Mouse (Mus musculus) neural tube, embryonic 10.5 days (tissue): ENCODE data around the gene Col2a1.

Experiments
- DNase-seq: peaks from one replicate; pipeline ENCODE4 v3.0.0-alpha.2; 2017; ENCODE audit warnings: low spot score; ENCODE audit errors: extremely low spot score

Gene Col2a1

DNA sequence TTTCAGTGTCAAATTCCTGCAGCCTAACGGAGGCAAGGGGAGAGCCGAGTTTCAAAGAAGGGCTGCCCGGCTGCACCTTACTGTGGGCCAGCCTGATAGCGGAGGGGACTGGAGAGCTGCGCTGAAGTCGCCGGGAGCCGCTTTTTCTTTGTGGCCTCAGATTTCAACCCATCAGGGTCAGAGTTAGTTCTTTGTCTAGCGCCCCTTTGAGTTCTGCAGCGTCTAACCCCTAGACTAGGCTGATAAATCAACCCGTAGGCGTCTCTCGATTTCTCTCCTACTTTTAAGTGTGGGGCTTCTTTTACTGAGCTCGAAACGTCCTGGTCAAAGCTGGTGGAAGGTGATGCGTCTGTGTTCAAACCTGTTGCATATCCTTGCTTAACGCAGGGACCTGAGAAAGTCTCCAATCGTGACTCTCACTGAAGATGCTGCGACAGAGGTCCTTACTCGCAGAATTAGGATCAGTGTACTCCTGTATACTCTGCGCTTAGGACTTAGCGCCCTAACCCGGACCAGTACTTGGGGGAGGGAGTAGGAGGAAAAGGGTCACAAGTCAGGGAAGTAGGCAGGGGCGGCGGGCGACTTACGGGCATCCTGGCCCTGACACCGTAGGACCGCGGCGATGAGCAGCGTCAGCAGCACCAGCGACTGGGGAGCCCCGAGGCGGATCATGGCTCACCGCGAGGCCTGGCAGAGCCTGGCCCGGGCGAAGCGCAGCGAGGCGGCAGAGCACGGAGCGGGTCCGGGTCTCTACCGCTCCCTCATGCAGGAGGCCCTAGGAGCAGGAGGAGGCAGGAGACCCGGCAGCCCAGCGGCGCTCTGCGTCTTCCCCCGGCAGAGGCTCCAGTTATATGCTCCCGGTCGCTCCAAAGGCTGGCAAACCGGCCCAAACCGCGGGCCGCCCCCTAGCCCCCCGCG is at the start of gene Col2a1:
Gene Col2a1 (minus strand): TSS at position 874 of the 918 bp plus-strand sequence.
- DNase-seq = peak; percentile 81

GRCm38 (mm10) chr15:98051685-98052084 is 47.2 kb upstream of the Col2a1 start:
- no peak for DNase-seq

DNA sequence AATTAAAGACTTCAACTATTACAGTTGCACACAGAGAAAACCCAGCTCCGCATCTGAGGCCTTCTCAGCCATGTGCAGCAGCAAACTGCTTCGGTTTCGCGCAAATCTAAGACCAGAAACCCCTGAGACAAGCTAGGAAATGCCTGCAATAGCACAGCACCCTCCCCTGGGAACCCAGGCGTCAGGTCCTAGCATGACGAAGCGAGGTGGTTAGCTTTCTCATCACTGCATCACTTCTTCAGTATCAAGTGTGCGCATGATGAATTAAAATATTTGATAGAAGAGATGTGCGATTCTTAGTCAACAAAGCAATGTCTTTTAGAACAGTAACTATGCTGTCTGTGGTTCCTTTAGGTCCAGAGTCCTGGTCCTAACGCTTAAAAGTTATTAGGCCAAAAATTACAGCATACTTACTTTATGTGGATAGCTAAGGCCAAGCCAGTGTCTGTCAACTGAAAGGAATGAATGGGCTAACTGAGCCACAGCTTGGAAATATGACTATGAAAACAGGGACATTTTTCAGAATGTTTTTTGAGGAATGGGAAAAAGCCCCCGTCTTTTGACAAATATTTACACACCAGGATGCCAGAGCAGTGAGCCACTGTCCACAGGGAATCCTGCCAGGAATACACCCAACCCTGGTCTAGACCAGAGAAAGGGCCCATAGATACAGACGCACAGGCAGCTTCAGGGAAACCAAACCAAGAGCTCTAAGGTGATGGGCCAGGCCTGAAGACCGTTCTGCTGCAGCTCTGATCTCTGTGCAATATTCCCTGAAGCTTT is 44.6 kb upstream of the Col2a1 start:
- no peak for DNase-seq

DNA sequence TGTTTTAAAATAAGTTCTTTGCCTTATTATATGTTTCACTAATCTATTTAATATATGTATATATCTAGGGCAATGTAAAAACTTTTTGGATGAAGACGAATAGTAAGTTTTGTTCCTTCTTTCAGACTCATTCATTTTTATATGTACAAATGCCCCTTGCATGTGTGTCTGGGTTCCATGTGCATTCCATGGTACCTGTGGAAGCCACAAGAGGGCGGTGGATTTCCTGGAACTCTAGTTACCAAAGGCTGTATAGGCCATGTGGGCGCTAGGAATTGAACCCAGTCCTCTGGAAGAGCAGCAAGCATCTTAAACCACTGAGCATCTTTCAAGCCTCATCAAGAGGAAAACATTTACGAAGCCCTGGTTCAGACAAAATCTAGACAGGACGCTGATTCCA is 39.9 kb upstream of the Col2a1 start:
- DNase-seq = no peak

GRCm38 (mm10) chr15:98043967-98044366 is 39.5 kb upstream of the Col2a1 start:
- no peak for DNase-seq

- no peak for DNase-seq
Measured at GRCm38 (mm10) chr15:98042508-98042907, 38.0 kb upstream of the Col2a1 start.

GRCm38 (mm10) chr15:98039682-98040081 is 35.2 kb upstream of the Col2a1 start:
- no peak for DNase-seq

DNA sequence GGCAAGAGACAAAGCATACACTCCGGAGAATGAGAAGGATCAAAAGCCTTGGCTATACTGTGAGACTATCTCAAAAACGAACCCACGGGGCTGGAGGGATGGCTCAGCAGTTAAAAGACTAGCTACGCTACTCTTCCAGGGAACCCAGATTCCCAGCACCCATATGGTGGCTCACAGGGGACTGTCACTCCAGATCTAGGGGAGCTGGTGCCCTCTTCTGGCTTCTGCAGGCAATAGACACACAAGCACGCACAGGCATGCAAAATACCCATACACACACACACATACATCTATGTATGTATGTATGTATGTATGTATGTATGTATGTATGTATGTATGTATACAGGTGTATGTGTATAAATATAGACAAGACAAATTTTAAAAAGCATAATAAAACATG is 32.1 kb upstream of the Col2a1 start:
- no peak for DNase-seq

DNA sequence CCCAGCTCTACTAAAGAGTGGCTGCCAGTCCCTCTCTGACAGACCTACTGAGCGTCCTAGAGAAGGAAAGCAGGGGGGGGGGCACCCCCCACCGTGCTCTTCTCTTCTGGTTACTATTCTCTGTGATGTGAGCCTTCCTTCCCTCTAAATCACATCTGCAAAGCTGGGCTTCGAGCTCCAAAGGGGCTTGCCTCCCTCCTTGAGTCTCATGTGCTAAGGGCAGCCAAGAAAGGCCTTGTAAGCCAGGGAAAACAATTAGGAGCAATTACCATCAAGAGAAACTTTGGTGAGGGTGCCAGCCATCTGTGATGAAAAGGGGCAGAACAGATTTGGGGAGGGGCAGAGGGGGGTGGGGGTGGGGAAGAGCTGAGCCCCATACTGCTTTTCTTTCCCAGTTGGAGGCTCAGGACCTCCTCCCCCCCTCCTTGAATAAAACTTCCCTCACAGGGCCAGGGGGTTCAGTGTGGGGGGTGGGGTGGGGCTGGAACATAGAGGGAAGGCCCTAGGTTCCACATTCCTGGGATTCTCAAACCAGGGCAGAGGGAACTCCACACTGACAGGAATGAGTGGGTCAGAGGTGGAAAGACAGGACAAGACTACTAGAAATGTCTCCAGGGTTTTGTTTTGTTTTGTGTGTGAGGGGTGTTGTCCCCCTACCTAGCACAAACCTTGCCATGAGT is 30.7 kb upstream of the Col2a1 start:
- no peak for DNase-seq

- no peak for DNase-seq
Measured at GRCm38 (mm10) chr15:98033233-98033748, 28.8 kb upstream of the Col2a1 start.

DNA sequence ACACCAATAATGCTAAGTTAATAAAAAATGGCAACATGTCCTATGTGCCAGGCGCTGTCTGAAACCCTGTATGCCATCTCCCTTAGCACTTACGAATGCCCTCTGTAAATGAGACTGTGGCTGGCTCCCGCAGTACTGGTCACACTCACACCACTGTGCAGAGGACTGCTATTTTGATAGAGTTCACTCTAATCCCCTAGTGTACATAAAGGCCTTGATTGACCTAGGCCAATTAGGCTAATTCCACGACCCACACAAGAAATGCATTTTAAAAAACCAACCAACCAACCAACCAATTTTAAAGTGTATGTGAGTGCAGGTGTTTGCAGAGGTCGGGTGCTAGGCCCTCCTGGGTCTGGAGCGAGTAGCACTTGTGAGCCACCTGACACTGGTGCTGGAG is 25.3 kb upstream of the Col2a1 start:
- DNase-seq = no peak

GRCm38 (mm10) chr15:98026967-98027904 is 22.7 kb upstream of the Col2a1 start:
- no peak for DNase-seq

- DNase-seq = no peak
Measured at GRCm38 (mm10) chr15:98025611-98026010, 21.1 kb upstream of the Col2a1 start.

DNA sequence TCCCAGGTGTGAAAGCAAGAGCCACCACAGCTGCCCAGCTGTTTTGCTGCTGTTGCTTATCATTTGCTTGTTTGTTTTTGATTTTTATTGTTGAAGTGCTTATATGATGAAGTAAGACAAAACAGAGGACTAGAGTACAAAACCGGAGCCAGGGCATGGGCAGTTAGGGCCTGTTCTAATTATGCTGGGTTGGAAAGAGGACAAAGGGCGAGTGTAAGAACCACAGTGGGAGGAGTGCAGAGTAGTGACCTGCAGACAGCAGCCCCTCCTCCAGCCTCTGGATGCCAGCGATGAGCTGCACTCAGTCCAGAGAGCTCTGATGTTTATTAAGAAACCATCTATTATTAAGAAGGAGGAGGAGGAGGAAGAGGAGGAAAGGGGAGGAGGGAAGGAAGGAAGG is 18.6 kb upstream of the Col2a1 start:
- no peak for DNase-seq

- DNase-seq = no peak
Measured at GRCm38 (mm10) chr15:98021886-98022285, 17.4 kb upstream of the Col2a1 start.

DNA sequence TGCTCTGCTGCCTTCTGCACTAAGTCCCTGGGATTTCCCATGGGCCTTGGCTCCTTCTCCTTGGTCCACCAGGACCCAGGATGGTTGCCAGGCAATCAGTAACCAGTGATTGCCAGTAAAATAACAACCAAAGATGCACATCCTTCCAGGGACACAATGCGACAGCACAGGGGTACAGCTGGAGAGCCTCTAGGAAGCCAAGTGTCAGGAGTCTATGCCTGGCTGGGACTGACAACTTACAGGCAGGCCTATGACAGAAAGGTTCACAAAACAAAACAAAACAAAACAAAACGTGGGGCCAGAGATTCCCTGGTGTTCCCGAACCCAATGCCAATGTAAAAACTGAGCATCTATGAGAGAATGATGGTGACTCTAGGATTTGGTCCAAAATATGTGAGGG is 14.6 kb upstream of the Col2a1 start:
- DNase-seq = no peak

DNA sequence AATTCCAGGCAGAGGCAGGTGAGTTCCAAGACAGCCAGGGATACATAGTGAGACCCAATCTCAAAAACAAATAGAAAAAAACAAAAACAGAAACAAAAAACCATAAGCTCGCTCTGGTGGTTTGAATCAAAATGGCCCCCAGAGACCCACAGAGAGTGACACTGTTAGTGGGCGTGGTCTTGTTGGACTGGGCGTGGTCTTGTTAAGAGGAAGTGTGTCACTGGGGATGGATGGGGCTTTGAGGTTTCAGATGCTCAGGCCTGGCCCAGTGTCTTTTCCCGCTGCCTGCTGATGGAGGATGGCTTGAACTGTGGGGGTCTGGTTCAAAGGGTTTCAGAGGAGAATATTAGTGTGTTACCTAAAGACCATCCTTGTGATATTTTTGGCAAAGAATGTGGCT is 13.4 kb upstream of the Col2a1 start:
- no peak for DNase-seq

DNA sequence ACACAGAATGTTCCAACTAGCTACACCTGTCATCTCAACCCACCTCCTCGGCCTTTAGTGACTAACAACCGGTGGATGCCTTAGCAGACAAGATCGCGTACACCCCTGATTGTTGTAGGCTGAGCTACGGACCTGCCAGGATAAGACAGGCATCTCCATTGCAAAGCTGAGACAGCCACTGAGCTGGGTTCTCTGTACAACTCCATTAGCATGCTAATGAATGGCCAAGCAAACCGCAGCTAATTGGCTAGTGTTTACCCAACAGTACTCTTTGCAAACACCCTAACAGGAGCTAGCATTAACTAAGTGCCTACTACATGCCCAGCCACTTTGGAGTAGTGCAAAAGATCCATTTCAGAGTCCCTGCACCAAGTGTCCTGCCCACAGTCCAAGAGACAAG is 8.3 kb upstream of the Col2a1 start:
- DNase-seq = no peak

GRCm38 (mm10) chr15:98005181-98005580 is 686 bp upstream of the Col2a1 start:
- DNase-seq = no peak

- no peak for DNase-seq
Measured at GRCm38 (mm10) chr15:98004740-98005159, 255 bp upstream of the Col2a1 start.
